Mouse (Mus musculus) stomach, embryonic 16.5 days (tissue): ENCODE data around the gene Slamf6. TPM values are rescaled to one million over a fixed set of nuclear protein-coding genes. Genes with fewer than 3 reads are reported as not detected.

ENCODE experiments used
- ATAC-seq: fragments of 200-750 bp; cut with Nextera tagmentation; 2 replicates; pipeline ENCODE4 v1.8.0; 2017; ENCODE audit warnings: moderate number of reproducible peaks, moderate TSS enrichment; ENCODE audit not compliant: insufficient read depth, low FRiP score
- H3K27ac ChIP-seq: fragments of 300-500 bp; sonication (generic); 2 replicates; pipeline ENCODE4 v1.5.1; 2014; ENCODE audit warnings: low read length
- H3K27me3 ChIP-seq: fragments of 300-500 bp; sonication (generic); 2 replicates; pipeline ENCODE4 v1.6.1; 2014; ENCODE audit warnings: low read length, control low read depth, mixed read lengths; ENCODE audit not compliant: control insufficient read depth, insufficient read depth
- H3K36me3 ChIP-seq: fragments of 300-500 bp; sonication (generic); 2 replicates; pipeline ENCODE4 v1.6.1; 2014; ENCODE audit warnings: low read length; ENCODE audit not compliant: control insufficient read depth, insufficient read depth
- H3K4me1 ChIP-seq: fragments of 300-500 bp; sonication (generic); 2 replicates; pipeline ENCODE4 v1.6.1; 2014; ENCODE audit warnings: low read length, control low read depth, mixed read lengths; ENCODE audit not compliant: control insufficient read depth, insufficient read depth
- H3K4me2 ChIP-seq: fragments of 300-500 bp; sonication (generic); 2 replicates; pipeline ENCODE4 v1.6.1; 2014; ENCODE audit warnings: low read depth, low read length, mixed read lengths
- H3K4me3 ChIP-seq: fragments of 300-500 bp; sonication (generic); replicated peaks from 2 replicates; pipeline ENCODE4 v1.5.1; 2014; ENCODE audit warnings: mild to moderate bottlenecking, low read length
- H3K9ac ChIP-seq: fragments of 300-500 bp; sonication (generic); 2 replicates; pipeline ENCODE4 v1.6.1; 2014; ENCODE audit warnings: low read length
- H3K9me3 ChIP-seq: fragments of 300-500 bp; sonication (generic); replicated peaks from 2 replicates; pipeline ENCODE4 v1.6.1; 2016; ENCODE audit warnings: low read length, control low read depth; ENCODE audit not compliant: control insufficient read depth
- WGBS: fragments of 180-500 bp; shearing (Covaris S2); extraction: QIAGEN DNeasy Blood & Tissue Kit; methylation state at CpG from one replicate; pipeline ENCODE4 v1.1.7; 2014; 5-methylcytosine and 5-hydroxymethylcytosine counted together
- polyA plus RNA-seq: library from polyadenylated mRNA; unstranded; fragments of >200 nt; fragmentation: Nextera tagmentation; extraction: Ambion mirVana; gene quantifications from 2 replicates; pipeline ENCODE4 v1.2.1, GENCODE M21; 2015

Gene Slamf6
- polyA plus RNA-seq, 1 experiment from 2014 or later, result 0.57 TPM

GRCm38 (mm10) chr1:171983372-171984001 is 66.2 kb downstream of the Slamf6 start:
- H3K9me3 ChIP-seq, result no peaks in the 10 kb centered on the region
- WGBS, result 73% methylated on average over 3 of the region's 3 CpGs
- H3K9ac ChIP-seq, result no peak overlapping the region
- no peaks in the 10 kb centered on the region for H3K4me1 ChIP-seq
- no peaks in the 10 kb centered on the region for H3K36me3 ChIP-seq
- H3K27ac ChIP-seq, result no peak overlapping the region
- H3K4me3 ChIP-seq, result no peak overlapping the region
- no peak overlapping the region for H3K4me2 ChIP-seq
- ATAC-seq, result no peak
- H3K27me3 ChIP-seq, result no peaks in the 10 kb centered on the region

- Histone ChIP-seq H3K9ac (no peak overlapping the region), H3K27ac (no peak overlapping the region), H3K27me3 (no peaks in the 10 kb centered on the region), H3K36me3 (no peaks in the 10 kb centered on the region), H3K4me2 (no peak overlapping the region), H3K4me3 (no peak overlapping the region), H3K4me1 (no peaks in the 10 kb centered on the region), H3K9me3 (no peaks in the 10 kb centered on the region)
- WGBS, result 97% methylated on average over 1 of the region's 1 CpGs
- ATAC-seq, result no peak
These were observed 66.8 kb downstream of the Slamf6 start for GRCm38 (mm10) chr1:171984121-171984520.

- H3K4me3 ChIP-seq, result no peak overlapping the region
- H3K9me3 ChIP-seq, result no peaks in the 10 kb centered on the region
- no peaks in the 10 kb centered on the region for H3K4me1 ChIP-seq
- no peaks in the 10 kb centered on the region for H3K36me3 ChIP-seq
- H3K9ac ChIP-seq, result no peak overlapping the region
- ATAC-seq, result no peak
- no peaks in the 10 kb centered on the region for H3K27me3 ChIP-seq
- WGBS, result 83% methylated on average over 2 of the region's 2 CpGs
- no peak overlapping the region for H3K4me2 ChIP-seq
- H3K27ac ChIP-seq, result no peak overlapping the region
These were observed 74.6 kb downstream of the Slamf6 start for GRCm38 (mm10) chr1:171991883-171992282.

GRCm38 (mm10) chr1:171992901-171993530 is 75.7 kb downstream of the Slamf6 start:
- no peak overlapping the region for H3K4me3 ChIP-seq
- no peak overlapping the region for H3K27ac ChIP-seq
- no peak overlapping the region for H3K9ac ChIP-seq
- H3K36me3 ChIP-seq, result no peaks in the 10 kb centered on the region
- no peaks in the 10 kb centered on the region for H3K4me1 ChIP-seq
- WGBS, result 75% methylated on average over 4 of the region's 4 CpGs
- ATAC-seq, result no peak
- H3K4me2 ChIP-seq, result no peak overlapping the region
- H3K9me3 ChIP-seq, result no peaks in the 10 kb centered on the region
- H3K27me3 ChIP-seq, result no peaks in the 10 kb centered on the region

DNA sequence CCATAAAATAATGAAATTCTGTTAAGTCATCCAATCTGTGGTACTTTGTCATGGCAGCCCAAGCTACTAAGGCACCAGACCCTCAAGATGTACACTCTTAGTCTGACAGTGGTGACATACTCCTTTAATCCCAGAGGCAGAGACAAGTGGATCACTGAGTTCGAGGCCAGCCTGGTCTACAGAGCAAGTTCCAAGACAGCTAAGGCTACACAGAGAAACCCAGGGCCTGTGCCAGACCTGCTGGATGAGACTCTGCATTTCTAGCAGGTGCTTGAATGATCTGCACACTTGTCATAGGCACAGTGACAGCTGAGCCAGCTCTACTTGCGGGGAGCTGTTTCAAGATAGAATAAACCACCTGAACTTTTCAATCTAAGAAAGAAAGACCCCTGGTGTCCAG is 77.2 kb downstream of the Slamf6 start:
- no peaks in the 10 kb centered on the region for H3K27me3 ChIP-seq
- no peaks in the 10 kb centered on the region for H3K9me3 ChIP-seq
- WGBS, result 79% methylated on average over 2 of the region's 2 CpGs
- no peak for ATAC-seq
- H3K27ac ChIP-seq, result no peak overlapping the region
- H3K4me3 ChIP-seq, result no peak overlapping the region
- no peak overlapping the region for H3K4me2 ChIP-seq
- no peaks in the 10 kb centered on the region for H3K36me3 ChIP-seq
- no peaks in the 10 kb centered on the region for H3K4me1 ChIP-seq
- H3K9ac ChIP-seq, result no peak overlapping the region

DNA sequence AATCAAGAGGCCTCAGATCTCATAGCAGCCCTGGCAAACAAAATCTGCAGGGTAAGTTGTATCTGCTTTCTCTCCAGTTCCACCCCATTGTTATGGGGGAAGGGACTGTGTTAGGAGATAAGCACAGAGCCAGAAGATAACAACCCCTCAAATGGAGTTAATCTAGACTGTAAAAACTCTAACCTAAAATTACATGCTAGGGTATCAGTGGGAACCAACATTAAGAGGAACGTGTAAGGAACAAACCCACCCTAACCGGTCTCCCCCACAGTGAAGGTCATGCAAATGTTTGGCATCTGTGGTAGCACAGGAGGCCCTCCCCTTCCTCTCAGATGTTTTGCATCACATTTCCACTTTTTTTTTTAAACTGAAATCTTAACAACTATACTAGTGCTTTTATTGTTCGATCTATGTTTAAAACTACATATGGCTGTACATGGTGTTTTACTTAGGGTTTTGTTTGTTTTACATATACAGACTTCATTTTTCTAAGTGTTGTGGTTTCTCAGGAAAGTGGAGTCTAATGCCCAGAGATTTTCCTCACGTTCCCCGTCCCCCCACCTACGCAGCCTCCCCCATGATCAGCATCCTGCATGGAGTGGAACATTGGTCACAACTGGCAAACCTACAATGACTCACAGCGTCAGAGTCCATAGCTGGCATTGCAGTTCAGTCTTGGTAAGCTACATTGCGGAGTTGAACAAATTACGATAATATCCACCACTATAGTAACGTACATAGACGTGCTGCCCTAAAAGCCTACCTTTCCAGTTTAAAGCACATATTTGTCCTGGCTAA is 77.8 kb downstream of the Slamf6 start:
- no peak for ATAC-seq
- WGBS, result 72% methylated on average over 11 of the region's 11 CpGs

GRCm38 (mm10) chr1:171996701-171997100 is 79.4 kb downstream of the Slamf6 start:
- H3K4me2 ChIP-seq, result no peak overlapping the region
- H3K4me1 ChIP-seq, result no peaks in the 10 kb centered on the region
- H3K9ac ChIP-seq, result no peak overlapping the region
- H3K27me3 ChIP-seq, result no peaks in the 10 kb centered on the region
- no peaks in the 10 kb centered on the region for H3K36me3 ChIP-seq
- H3K4me3 ChIP-seq, result no peak overlapping the region
- ATAC-seq, result no peak
- H3K27ac ChIP-seq, result no peak overlapping the region
- 78% methylated on average over 7 of the region's 7 CpGs for whole genome bisulfite sequencing
- H3K9me3 ChIP-seq, result no peaks in the 10 kb centered on the region

More for the DNA sequence above, 77.8 kb downstream of the Slamf6 start:
- Histone ChIP-seq H3K27me3 (no peaks in the 10 kb centered on the region), H3K4me1 (no peaks in the 10 kb centered on the region), H3K36me3 (no peaks in the 10 kb centered on the region), H3K9me3 (no peaks in the 10 kb centered on the region), H3K9ac (no peak overlapping the region), H3K4me2 (no peak overlapping the region), H3K4me3 (no peak overlapping the region), H3K27ac (no peak overlapping the region)

DNA sequence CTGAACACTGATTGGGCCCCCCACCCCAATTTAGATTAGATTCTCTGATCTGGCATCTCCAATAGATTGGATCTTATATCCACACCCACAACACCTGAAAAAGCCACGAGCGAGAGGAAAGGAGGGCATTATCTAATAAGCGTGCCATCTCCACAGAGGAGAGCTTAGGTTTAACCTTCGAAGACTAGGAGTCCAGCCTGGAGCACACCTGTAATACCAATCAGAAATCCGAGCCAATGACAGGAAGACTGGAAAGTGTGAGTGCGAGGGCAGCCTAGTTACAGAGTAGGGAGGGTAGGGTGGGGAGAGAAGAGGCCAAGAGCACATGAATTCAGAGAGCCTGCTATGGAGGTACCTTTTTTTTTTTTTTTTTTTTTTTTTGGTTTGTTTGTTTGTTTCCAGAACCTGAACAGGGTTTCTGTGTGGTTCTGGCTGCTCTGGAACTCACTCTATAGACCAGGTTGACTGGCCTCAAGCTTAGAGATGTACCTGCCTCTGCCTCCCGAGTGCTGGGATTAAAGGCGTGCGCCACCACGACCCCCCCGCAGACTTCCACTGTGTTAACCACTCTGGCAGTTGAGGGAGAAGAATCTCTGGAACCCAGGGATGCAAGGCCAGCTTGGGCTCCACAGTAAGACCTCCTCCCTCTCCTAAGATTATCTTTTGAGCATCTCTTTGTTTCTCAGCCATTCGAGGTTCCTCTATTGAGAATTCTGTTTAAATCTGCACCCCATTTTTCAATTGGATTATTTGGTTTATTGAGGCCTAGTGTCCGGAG is 81.7 kb downstream of the Slamf6 start:
- H3K9ac ChIP-seq, result no peak overlapping the region
- no peaks in the 10 kb centered on the region for H3K9me3 ChIP-seq
- no peaks in the 10 kb centered on the region for H3K4me1 ChIP-seq
- 87% methylated on average over 13 of the region's 13 CpGs for WGBS
- H3K27ac ChIP-seq, result no peak overlapping the region
- no peak for ATAC-seq
- no peaks in the 10 kb centered on the region for H3K36me3 ChIP-seq
- H3K4me2 ChIP-seq, result no peak overlapping the region
- no peaks in the 10 kb centered on the region for H3K27me3 ChIP-seq
- no peak overlapping the region for H3K4me3 ChIP-seq
